Mouse (Mus musculus) erythroblast, embryonic 14.5 days (primary cell): ENCODE data around the gene Cxcr2. TPM values are rescaled to one million over a fixed set of nuclear protein-coding genes. Genes with fewer than 3 reads are reported as not detected.

Experiments
- H3K27me3 ChIP-seq: 2 replicates; pipeline ENCODE4 v1.6.1; 2012; ENCODE audit warnings: inconsistent platforms; ENCODE audit not compliant: control insufficient read depth
- H3K36me3 ChIP-seq: 2 replicates; pipeline ENCODE4 v1.6.1; 2012; ENCODE audit warnings: mild to moderate bottlenecking, inconsistent platforms; ENCODE audit not compliant: control insufficient read depth
- H3K4me1 ChIP-seq: 2 replicates; pipeline ENCODE4 v1.6.1; 2012; ENCODE audit warnings: inconsistent platforms; ENCODE audit not compliant: control insufficient read depth
- H3K4me3 ChIP-seq: replicated peaks from 2 replicates; pipeline ENCODE3; 2012; ENCODE audit warnings: moderate library complexity, mild to moderate bottlenecking, inconsistent platforms
- H3K9me3 ChIP-seq: 2 replicates; pipeline ENCODE4 v1.6.1; 2012; ENCODE audit warnings: low read length, inconsistent platforms, mixed read lengths; ENCODE audit not compliant: control insufficient read depth
- GATA1 ChIP-seq: IDR thresholded peaks from 2 replicates; pipeline ENCODE4 v1.6.1; 2012; ENCODE audit warnings: low read length, inconsistent platforms, mixed read lengths
- TAL1 ChIP-seq: IDR thresholded peaks from 3 replicates; pipeline ENCODE4 v1.6.1; 2012; ENCODE audit warnings: low read length, inconsistent platforms, mixed read lengths
- polyA plus RNA-seq: library from polyadenylated mRNA; stranded (reverse); fragments of >175 nt; gene quantifications from 2 replicates; pipeline ENCODE4 v1.2.3, GENCODE M21; 2012

The Cxcr2 gene
- polyA plus RNA-seq, 1 experiment = 0.01 TPM

- TF ChIP-seq TAL1 (no peak), GATA1 (no peak)
These were observed 52.1 kb downstream of the Cxcr2 start for GRCm38 (mm10) chr1:74205881-74206280.

GRCm38 (mm10) chr1:74206642-74207041, 52.9 kb downstream of the Cxcr2 start:
- Histone ChIP-seq H3K27me3 (no peaks in the 10 kb centered on the region), H3K36me3 (no peaks in the 10 kb centered on the region), H3K4me1 (peaks cover 2% of the 10 kb centered on the region; the same call in 1 of the 2 replicates), H3K9me3 (no peaks in the 10 kb centered on the region), H3K4me3 (no peak overlapping the region)
- TF ChIP-seq TAL1 (no peak), GATA1 (no peak)

More at GRCm38 (mm10) chr1:74205881-74206280, 52.1 kb downstream of the Cxcr2 start:
- Histone ChIP-seq H3K4me3 (no peak overlapping the region), H3K9me3 (no peaks in the 10 kb centered on the region), H3K36me3 (no peaks in the 10 kb centered on the region), H3K4me1 (peaks cover 2% of the 10 kb centered on the region; the same call in 1 of the 2 replicates), H3K27me3 (no peaks in the 10 kb centered on the region)

- Histone ChIP-seq H3K36me3 (no peaks in the 10 kb centered on the region), H3K27me3 (no peaks in the 10 kb centered on the region), H3K4me3 (no peak overlapping the region), H3K4me1 (peaks cover 2% of the 10 kb centered on the region; the same call in 1 of the 2 replicates), H3K9me3 (no peaks in the 10 kb centered on the region)
- TF ChIP-seq TAL1 = no peak
- no peak for TF ChIP-seq GATA1
These were observed 54.1 kb downstream of the Cxcr2 start for GRCm38 (mm10) chr1:74207906-74208305.

- no peak overlapping the region for H3K4me3 ChIP-seq
- TF ChIP-seq TAL1 (no peak), GATA1 (no peak)
- H3K36me3 ChIP-seq = no peaks in the 10 kb centered on the region
- H3K27me3 ChIP-seq = no peaks in the 10 kb centered on the region
- H3K4me1 ChIP-seq = peaks cover 2% of the 10 kb centered on the region; the same call in 1 of the 2 replicates
- no peaks in the 10 kb centered on the region for H3K9me3 ChIP-seq
These were observed 55.2 kb downstream of the Cxcr2 start for GRCm38 (mm10) chr1:74208941-74209340.

Other genes starting within 250 kb of the Cxcr2 start
- 2.6 and 3.6 TPM in 2 replicates for gene Tns1, start 29.5 kb upstream of the Cxcr2 start, polyA plus RNA-seq
- not detected in 2 replicates for gene Rufy4, start 28.4 kb upstream of the Cxcr2 start, polyA plus RNA-seq
- gene Cxcr1, start 40.6 kb downstream of the Cxcr2 start, polyA plus RNA-seq = not detected in 2 replicates
- 6.5 and 7.8 TPM in 2 replicates for gene Arpc2, start 82.1 kb downstream of the Cxcr2 start, polyA plus RNA-seq
- gene Gpbar1, start 124.6 kb downstream of the Cxcr2 start, polyA plus RNA-seq = not detected in 2 replicates
- 12.2 and 15.5 TPM in 2 replicates for gene Aamp, start 130.7 kb downstream of the Cxcr2 start, polyA plus RNA-seq
- gene Pnkd, start 130.9 kb downstream of the Cxcr2 start, polyA plus RNA-seq = 10.0 and 10.9 TPM in 2 replicates
- 2.7 and 3.3 TPM in 2 replicates for gene Tmbim1, start 151.6 kb downstream of the Cxcr2 start, polyA plus RNA-seq
- not detected in 2 replicates for gene Catip, start 208.1 kb downstream of the Cxcr2 start, polyA plus RNA-seq
- gene Slc11a1, start 221.2 kb downstream of the Cxcr2 start, polyA plus RNA-seq = 0.93 and 1.4 TPM in 2 replicates
- 33.4 and 34.3 TPM in 2 replicates for gene Ctdsp1, start 237.5 kb downstream of the Cxcr2 start, polyA plus RNA-seq